Mouse (Mus musculus): ENCODE data around the gene Fzr1.

DNA sequence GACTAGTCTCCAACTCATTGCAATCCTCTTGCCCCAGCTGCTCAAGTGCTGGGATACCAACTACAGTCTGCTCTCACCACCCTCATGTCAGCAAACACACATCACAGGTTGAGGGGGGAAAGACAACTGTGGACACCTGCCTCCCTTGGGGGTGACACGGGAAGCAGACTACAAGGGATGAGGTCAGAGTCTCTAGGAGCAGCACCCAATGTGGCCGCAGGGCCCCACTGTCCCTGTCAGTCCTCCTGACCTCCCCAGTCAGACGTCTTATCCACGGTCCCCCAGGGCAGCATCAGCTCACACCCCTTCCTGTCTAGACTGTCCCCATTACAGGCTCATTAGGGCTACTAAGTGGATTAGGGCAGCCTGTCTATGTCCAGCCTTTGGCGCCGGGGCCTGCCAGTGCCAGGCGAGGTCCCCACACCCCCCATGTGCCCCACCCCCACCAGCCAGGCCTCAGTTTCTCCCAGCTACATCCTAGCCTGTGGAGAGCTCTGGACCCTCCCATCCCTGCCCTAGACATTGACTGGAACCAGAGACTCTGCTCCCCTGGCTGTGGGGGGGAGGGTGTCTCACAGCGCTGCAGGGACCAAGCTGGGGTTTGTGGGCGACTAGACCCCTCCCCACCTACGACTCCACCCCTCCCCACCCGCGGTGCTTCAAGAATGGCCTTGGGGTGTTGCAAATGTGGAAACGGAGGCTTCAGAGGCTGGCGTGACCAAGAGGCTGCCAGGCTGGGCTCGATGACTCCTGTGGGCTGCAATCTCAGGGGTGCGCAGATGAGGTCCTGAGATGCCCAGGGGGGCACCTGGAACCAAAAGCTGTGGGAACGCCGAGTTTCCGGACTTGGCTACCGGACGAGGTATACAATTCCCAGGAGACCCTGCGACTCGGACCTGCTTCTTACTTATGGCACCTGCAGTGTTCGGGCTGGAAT is 28.5 kb upstream of the Fzr1 start:
- TF ChIP-seq CTCF (IDR thresholded peaks at IDR 0.05; ENCODE audit: low read depth) (no peak), EP300 (optimal IDR thresholded peaks at IDR 0.05) (no peak)

Measured in stomach, postnatal 0 days (tissue).